Mouse (Mus musculus): ENCODE results near the gene Fam169b. TPM values are rescaled to one million over a fixed set of nuclear protein-coding genes. Genes with fewer than 3 reads are reported as not detected.

Gene Fam169b
- polyA plus RNA-seq, 1 experiment from 2014 or later = 0.43 TPM

GRCm38 (mm10) chr7:68258326-68259150, 15.1 kb upstream of the Fam169b start:
- H3K27ac ChIP-seq (ENCODE audit: low read depth) = no peak overlapping the region
- H3K9me3 ChIP-seq (ENCODE audit: control insufficient read depth, low read length) = no peaks in the 10 kb centered on the region
- H3K36me3 ChIP-seq (ENCODE audit: control insufficient read depth, insufficient read depth, low read length) = no peaks in the 10 kb centered on the region
- no peak overlapping the region for H3K4me3 ChIP-seq (ENCODE audit: low read depth, low read length)
- ATAC-seq (replicated peaks; ENCODE audit: low FRiP score, low TSS enrichment, low read depth) (no peak), DNase-seq (ENCODE audit: low spot score) (no peak)
- no peak overlapping the region for H3K4me2 ChIP-seq (ENCODE audit: low read length)
- 77% methylated on average over 17 of the region's 17 CpGs for WGBS
- no peaks in the 10 kb centered on the region for H3K27me3 ChIP-seq (replicated peaks; ENCODE audit: control insufficient read depth, insufficient read depth, low read length)
- no peak overlapping the region for H3K9ac ChIP-seq (ENCODE audit: low read length)
- peaks cover 6% of the 10 kb centered on the region; the same call in 1 of the 2 replicates for H3K4me1 ChIP-seq (replicated peaks; ENCODE audit: control insufficient read depth, insufficient read depth, low read length)

DNA sequence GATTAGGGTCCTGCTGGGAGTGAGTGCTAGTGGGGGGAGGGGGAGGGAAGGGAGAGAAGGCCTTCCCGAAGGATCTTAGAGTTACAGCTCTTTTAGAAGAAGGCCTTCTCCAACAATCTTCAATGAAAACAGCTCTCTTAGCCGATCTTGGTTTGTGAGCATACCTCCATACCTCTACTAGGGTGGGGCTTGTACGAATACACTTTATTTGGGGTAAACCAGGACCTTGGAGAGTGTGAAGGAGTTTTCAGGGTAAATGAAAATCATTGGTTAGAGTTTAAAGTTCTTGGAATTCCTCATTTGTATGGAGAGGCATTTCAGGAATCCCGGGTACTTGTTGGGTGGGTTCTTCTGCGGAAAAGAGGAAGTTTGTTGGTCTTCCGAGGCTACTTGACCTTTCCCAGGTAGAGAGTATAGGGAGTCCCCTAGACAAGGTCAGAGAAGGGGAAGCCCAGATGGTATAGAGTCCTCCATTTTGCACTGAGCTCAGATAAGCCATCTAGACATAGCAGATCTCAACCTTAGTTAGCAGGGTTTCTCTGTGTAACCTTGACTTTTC, 14.0 kb upstream of the Fam169b start:
- Histone ChIP-seq H3K9me3 (ENCODE audit: control insufficient read depth, low read length) (no peaks in the 10 kb centered on the region), H3K27me3 (replicated peaks; ENCODE audit: control insufficient read depth, insufficient read depth, low read length) (no peaks in the 10 kb centered on the region), H3K4me2 (ENCODE audit: low read length) (no peak overlapping the region), H3K4me3 (ENCODE audit: low read depth, low read length) (no peak overlapping the region), H3K36me3 (ENCODE audit: control insufficient read depth, insufficient read depth, low read length) (no peaks in the 10 kb centered on the region), H3K9ac (ENCODE audit: low read length) (no peak overlapping the region), H3K27ac (ENCODE audit: low read depth) (no peak overlapping the region), H3K4me1 (replicated peaks; ENCODE audit: control insufficient read depth, insufficient read depth, low read length) (peaks cover 13% of the 10 kb centered on the region)
- ATAC-seq (replicated peaks; ENCODE audit: low FRiP score, low TSS enrichment, low read depth) = no peak
- DNase-seq (ENCODE audit: low spot score) = no peak
- 61% methylated on average over 6 of the region's 6 CpGs for WGBS

- ATAC-seq (replicated peaks; ENCODE audit: low FRiP score, low TSS enrichment, low read depth) (no peak), DNase-seq (ENCODE audit: low spot score) (no peak)
- H3K36me3 ChIP-seq (ENCODE audit: control insufficient read depth, insufficient read depth, low read length) = no peaks in the 10 kb centered on the region
- WGBS = 39% methylated on average over 8 of the region's 8 CpGs
- H3K27me3 ChIP-seq (replicated peaks; ENCODE audit: control insufficient read depth, insufficient read depth, low read length) = no peaks in the 10 kb centered on the region
- H3K4me2 ChIP-seq (ENCODE audit: low read length) = no peak overlapping the region
- no peak overlapping the region for H3K4me3 ChIP-seq (ENCODE audit: low read depth, low read length)
- no peak overlapping the region for H3K9ac ChIP-seq (ENCODE audit: low read length)
- no peaks in the 10 kb centered on the region for H3K9me3 ChIP-seq (ENCODE audit: control insufficient read depth, low read length)
- no peak overlapping the region for H3K27ac ChIP-seq (ENCODE audit: low read depth)
- H3K4me1 ChIP-seq (replicated peaks; ENCODE audit: control insufficient read depth, insufficient read depth, low read length) = peaks cover 18% of the 10 kb centered on the region
Observed at GRCm38 (mm10) chr7:68262612-68263200, 10.9 kb upstream of the Fam169b start.

GRCm38 (mm10) chr7:68263346-68264027, 10.2 kb upstream of the Fam169b start:
- 57% methylated on average over 8 of the region's 8 CpGs for WGBS

DNA sequence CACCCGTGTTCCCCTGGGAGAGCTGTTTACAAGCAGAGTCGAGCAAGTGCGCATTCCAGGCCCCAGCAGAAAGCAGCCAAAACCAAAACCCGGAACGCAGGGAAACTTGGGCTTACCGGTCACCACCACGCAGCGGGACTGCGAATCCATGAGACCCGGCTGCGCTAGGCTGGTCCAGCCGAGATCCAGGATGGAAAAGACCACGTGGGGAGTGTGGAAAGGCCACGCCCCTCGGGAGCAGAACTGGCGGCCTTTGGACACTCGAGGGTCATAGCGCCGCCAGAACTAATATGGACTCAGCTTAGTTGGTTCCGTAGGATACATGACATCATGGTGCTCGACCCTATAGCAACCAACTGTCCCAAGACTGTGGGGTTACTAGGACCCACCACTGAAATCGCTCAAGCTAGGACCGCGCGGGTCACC, 9.6 kb upstream of the Fam169b start, which contains the start of gene Pgpep1l:
TSS of gene Pgpep1l (minus strand) at position 206 of the 426 bp plus-strand sequence.
- DNase-seq (ENCODE audit: low spot score) (peak; percentile 67), ATAC-seq (replicated peaks; ENCODE audit: low FRiP score, low TSS enrichment, low read depth) (peak; percentile 59; the same call in 1 of the 2 replicates)
- WGBS = 8% methylated on average over 25 of the region's 25 CpGs
- H3K27ac ChIP-seq (ENCODE audit: low read depth) = no peak within 1 kb of the TSS
- no peaks in the 10 kb centered on the region for H3K27me3 ChIP-seq (replicated peaks; ENCODE audit: control insufficient read depth, insufficient read depth, low read length)
- H3K9ac ChIP-seq (ENCODE audit: low read length) = no peak within 1 kb of the TSS
- peak within 1 kb of the TSS; percentile 47 for H3K4me2 ChIP-seq (ENCODE audit: low read length)
- H3K36me3 ChIP-seq (ENCODE audit: control insufficient read depth, insufficient read depth, low read length) = no peaks in the 10 kb centered on the region
- H3K4me1 ChIP-seq (replicated peaks; ENCODE audit: control insufficient read depth, insufficient read depth, low read length) = peaks cover 13% of the 10 kb centered on the region
- H3K4me3 ChIP-seq (ENCODE audit: low read depth, low read length) = peak within 1 kb of the TSS; percentile 20
- H3K9me3 ChIP-seq (ENCODE audit: control insufficient read depth, low read length) = no peaks in the 10 kb centered on the region

More at GRCm38 (mm10) chr7:68263346-68264027, 10.2 kb upstream of the Fam169b start:
- peak overlapping the region; percentile 47 for H3K4me2 ChIP-seq (ENCODE audit: low read length)
- no peak overlapping the region for H3K9ac ChIP-seq (ENCODE audit: low read length)
- no peaks in the 10 kb centered on the region for H3K36me3 ChIP-seq (ENCODE audit: control insufficient read depth, insufficient read depth, low read length)
- H3K9me3 ChIP-seq (ENCODE audit: control insufficient read depth, low read length) = no peaks in the 10 kb centered on the region
- no peaks in the 10 kb centered on the region for H3K27me3 ChIP-seq (replicated peaks; ENCODE audit: control insufficient read depth, insufficient read depth, low read length)
- DNase-seq (ENCODE audit: low spot score) (no peak), ATAC-seq (replicated peaks; ENCODE audit: low FRiP score, low TSS enrichment, low read depth) (no peak)
- no peak overlapping the region for H3K27ac ChIP-seq (ENCODE audit: low read depth)
- H3K4me3 ChIP-seq (ENCODE audit: low read depth, low read length) = peak overlapping the region; percentile 20; the same call in 1 of the 2 replicates
- H3K4me1 ChIP-seq (replicated peaks; ENCODE audit: control insufficient read depth, insufficient read depth, low read length) = peaks cover 14% of the 10 kb centered on the region

DNA sequence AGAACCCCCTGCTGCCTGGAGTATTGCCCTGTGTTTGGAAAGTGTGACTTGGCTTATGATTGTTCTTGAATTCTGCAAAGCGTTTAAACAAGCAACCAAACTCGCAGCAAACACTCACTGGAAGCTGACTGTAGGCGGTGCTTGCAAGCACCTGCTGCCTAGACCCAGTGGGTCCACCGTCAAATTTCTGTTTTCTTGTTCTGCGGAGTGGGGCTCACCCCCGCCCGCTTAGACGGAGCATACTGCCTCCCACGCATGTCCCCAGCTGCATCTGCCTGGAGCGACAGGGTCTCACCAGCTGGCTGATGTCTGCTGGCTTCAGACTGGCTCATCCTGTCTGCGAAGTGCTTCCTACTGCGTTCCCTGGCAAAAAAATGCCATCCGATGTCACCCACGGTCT, 9.1 kb upstream of the Fam169b start:
- 12% methylated on average over 14 of the region's 14 CpGs for WGBS
- Histone ChIP-seq H3K9ac (ENCODE audit: low read length) (no peak overlapping the region), H3K4me2 (ENCODE audit: low read length) (peak overlapping the region; percentile 47), H3K4me3 (ENCODE audit: low read depth, low read length) (peak overlapping the region; percentile 20), H3K4me1 (replicated peaks; ENCODE audit: control insufficient read depth, insufficient read depth, low read length) (peaks cover 13% of the 10 kb centered on the region), H3K36me3 (ENCODE audit: control insufficient read depth, insufficient read depth, low read length) (no peaks in the 10 kb centered on the region), H3K9me3 (ENCODE audit: control insufficient read depth, low read length) (no peaks in the 10 kb centered on the region), H3K27ac (ENCODE audit: low read depth) (no peak overlapping the region), H3K27me3 (replicated peaks; ENCODE audit: control insufficient read depth, insufficient read depth, low read length) (no peaks in the 10 kb centered on the region)
- DNase-seq (ENCODE audit: low spot score) (no peak), ATAC-seq (replicated peaks; ENCODE audit: low FRiP score, low TSS enrichment, low read depth) (no peak; the same call in 1 of the 2 replicates)

- H3K27ac ChIP-seq (ENCODE audit: low read depth) = no peak overlapping the region
- no peak for DNase-seq (ENCODE audit: low spot score)
- no peak overlapping the region for H3K4me2 ChIP-seq (ENCODE audit: low read length)
- 32% methylated on average over 7 of the region's 7 CpGs for WGBS
- no peak overlapping the region for H3K4me3 ChIP-seq (ENCODE audit: low read depth, low read length)
- no peaks in the 10 kb centered on the region for H3K27me3 ChIP-seq (replicated peaks; ENCODE audit: control insufficient read depth, insufficient read depth, low read length)
- H3K36me3 ChIP-seq (ENCODE audit: control insufficient read depth, insufficient read depth, low read length) = no peaks in the 10 kb centered on the region
- ATAC-seq (replicated peaks; ENCODE audit: low FRiP score, low TSS enrichment, low read depth) = no peak
- H3K4me1 ChIP-seq (replicated peaks; ENCODE audit: control insufficient read depth, insufficient read depth, low read length) = peaks cover 13% of the 10 kb centered on the region
- no peak overlapping the region for H3K9ac ChIP-seq (ENCODE audit: low read length)
- H3K9me3 ChIP-seq (ENCODE audit: control insufficient read depth, low read length) = no peaks in the 10 kb centered on the region
Observed at GRCm38 (mm10) chr7:68265391-68265790, 8.2 kb upstream of the Fam169b start.

- H3K4me3 ChIP-seq (ENCODE audit: low read depth, low read length) = no peak overlapping the region
- 17% methylated on average over 6 of the region's 6 CpGs for WGBS
- H3K4me2 ChIP-seq (ENCODE audit: low read length) = no peak overlapping the region
- H3K27me3 ChIP-seq (replicated peaks; ENCODE audit: control insufficient read depth, insufficient read depth, low read length) = no peaks in the 10 kb centered on the region
- peaks cover 13% of the 10 kb centered on the region for H3K4me1 ChIP-seq (replicated peaks; ENCODE audit: control insufficient read depth, insufficient read depth, low read length)
- no peak overlapping the region for H3K9ac ChIP-seq (ENCODE audit: low read length)
- ATAC-seq (replicated peaks; ENCODE audit: low FRiP score, low TSS enrichment, low read depth) (no peak), DNase-seq (ENCODE audit: low spot score) (no peak)
- no peaks in the 10 kb centered on the region for H3K36me3 ChIP-seq (ENCODE audit: control insufficient read depth, insufficient read depth, low read length)
- no peak overlapping the region for H3K27ac ChIP-seq (ENCODE audit: low read depth)
- H3K9me3 ChIP-seq (ENCODE audit: control insufficient read depth, low read length) = no peaks in the 10 kb centered on the region
Observed at GRCm38 (mm10) chr7:68266691-68267090, 6.9 kb upstream of the Fam169b start.
